Mouse (Mus musculus): Measurements from ENCODE around the gene Serinc3.

- TF ChIP-seq POLR2A (IDR thresholded peaks at IDR 0.05; ENCODE audit: low read depth, low read length) (no peak), USF1 (IDR thresholded peaks at IDR 0.05; ENCODE audit: low read depth, low read length) (no peak), EP300 (IDR thresholded peaks at IDR 0.05; ENCODE audit: low read length) (no peak), CHD2 (IDR thresholded peaks at IDR 0.05; ENCODE audit: low read length) (no peak), TBP (conservative IDR thresholded peaks at IDR 0.05; ENCODE audit: low read depth, low read length) (no peak), TCF12 (IDR thresholded peaks at IDR 0.05; ENCODE audit: low read depth, low read length) (no peak), E2F4 (IDR thresholded peaks at IDR 0.05; ENCODE audit: insufficient replicate concordance, low read depth, low read length) (no peak), KAT2A (IDR thresholded peaks at IDR 0.05; ENCODE audit: insufficient replicate concordance, low read length) (no peak), MAX (IDR thresholded peaks at IDR 0.05; ENCODE audit: low read length) (no peak), RAD21 (IDR thresholded peaks at IDR 0.05; ENCODE audit: low read depth, low read length) (no peak)
Measured at GRCm38 (mm10) chr2:163667045-163667444, 22.1 kb upstream of the Serinc3 start.

All from CH12.LX (cell line).